Mouse (Mus musculus) lung, embryonic 16.5 days (tissue): ENCODE measurements around the gene Hist1h2ah. TPM values are rescaled to one million over a fixed set of nuclear protein-coding genes. Genes with fewer than 3 reads are reported as not detected.

Experiments used
- ATAC-seq: fragments of 200-750 bp; cut with Nextera tagmentation; 2 replicates; pipeline ENCODE4 v1.8.0; 2017; ENCODE audit warnings: low read depth, mild to moderate bottlenecking, moderate library complexity
- H3K27ac ChIP-seq: fragments of 300-500 bp; sonication (generic); 2 replicates; pipeline ENCODE4 v1.5.1; 2014; ENCODE audit warnings: mild to moderate bottlenecking, control low read depth, low read length
- H3K27me3 ChIP-seq: fragments of 300-500 bp; sonication (generic); 2 replicates; pipeline ENCODE4 v1.6.1; 2014; ENCODE audit warnings: low read depth, low read length, mixed read lengths; ENCODE audit not compliant: control insufficient read depth, insufficient read depth
- H3K36me3 ChIP-seq: fragments of 300-500 bp; sonication (generic); 2 replicates; pipeline ENCODE4 v1.6.1; 2014; ENCODE audit warnings: low read length; ENCODE audit not compliant: control insufficient read depth, insufficient read depth
- H3K4me1 ChIP-seq: fragments of 300-500 bp; sonication (generic); replicated peaks from 2 replicates; pipeline ENCODE4 v1.6.1; 2014; ENCODE audit warnings: low read length, mixed read lengths; ENCODE audit not compliant: control insufficient read depth, insufficient read depth
- H3K4me2 ChIP-seq: fragments of 300-500 bp; sonication (generic); 2 replicates; pipeline ENCODE4 v1.6.1; 2014; ENCODE audit warnings: low read depth, low read length, control low read depth
- H3K4me3 ChIP-seq: fragments of 300-500 bp; sonication (generic); 2 replicates; pipeline ENCODE4 v1.5.1; 2014; ENCODE audit warnings: mild to moderate bottlenecking, low read length, control low read depth
- H3K9ac ChIP-seq: fragments of 300-500 bp; sonication (generic); 2 replicates; pipeline ENCODE4 v1.6.1; 2014; ENCODE audit warnings: low read length, control low read depth
- H3K9me3 ChIP-seq: fragments of 300-500 bp; sonication (generic); 2 replicates; pipeline ENCODE4 v1.6.1; 2016; ENCODE audit warnings: low read length; ENCODE audit not compliant: control insufficient read depth
- WGBS: fragments of 180-500 bp; shearing (Covaris S2); extraction: QIAGEN DNeasy Blood & Tissue Kit; methylation state at CpG from one replicate; pipeline ENCODE4 v1.1.7; 2014; 5-methylcytosine and 5-hydroxymethylcytosine counted together
- polyA plus RNA-seq: library from polyadenylated mRNA; unstranded; fragments of >200 nt; fragmentation: Nextera tagmentation; extraction: Ambion mirVana; gene quantifications from 2 replicates; pipeline ENCODE4 v1.2.1, GENCODE M21; 2015

Gene Hist1h2ah
- polyA plus RNA-seq, 1 experiment from 2014 or later: 15.3 TPM

DNA sequence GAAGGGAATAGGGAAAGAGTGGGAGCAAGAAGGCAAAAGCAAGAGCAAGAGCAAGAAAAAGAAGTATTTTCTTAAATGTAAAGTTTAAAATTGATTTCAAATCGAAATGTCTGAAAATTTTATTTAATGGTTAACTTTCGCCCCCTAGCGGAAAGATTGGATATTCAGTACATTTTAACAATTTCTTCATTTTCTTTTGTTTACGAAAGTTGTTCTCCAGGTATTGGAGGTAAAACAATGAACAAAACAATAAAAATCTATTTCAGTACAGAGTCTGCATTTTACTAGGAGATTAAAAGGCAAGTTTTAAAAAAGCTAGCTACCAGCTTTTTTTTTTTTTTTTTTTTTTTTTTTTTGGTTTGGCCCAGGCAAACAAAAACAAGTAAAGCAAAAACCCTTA lies 4.9 kb downstream of the Hist1h2ah start:
- WGBS: 8% methylated on average over 4 of the region's 4 CpGs
- Histone ChIP-seq H3K4me3 (no peak overlapping the region), H3K27me3 (no peaks in the 10 kb centered on the region), H3K9me3 (no peaks in the 10 kb centered on the region), H3K4me1 (peaks cover 15% of the 10 kb centered on the region), H3K9ac (no peak overlapping the region), H3K36me3 (no peaks in the 10 kb centered on the region), H3K4me2 (no peak overlapping the region), H3K27ac (no peak overlapping the region)
- ATAC-seq: no peak

DNA sequence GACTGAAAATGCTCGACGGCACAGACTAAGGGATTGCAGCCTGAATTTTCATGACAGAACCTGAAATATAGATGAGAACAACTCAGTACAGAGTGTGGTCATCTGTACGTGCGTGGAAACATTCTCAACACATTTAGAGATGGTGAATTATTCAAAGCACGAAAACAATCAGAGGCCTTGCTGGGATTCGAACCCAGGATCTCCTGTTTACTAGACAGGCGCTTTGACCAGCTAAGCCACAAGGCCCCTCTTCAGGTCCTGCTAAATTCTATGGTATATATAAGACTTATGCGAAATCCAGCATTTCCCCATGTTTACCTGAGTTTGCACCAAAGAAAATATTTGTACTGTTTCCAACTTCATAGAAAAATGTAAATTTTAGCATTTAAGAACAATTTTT lies 5.4 kb downstream of the Hist1h2ah start:
- Histone ChIP-seq H3K9me3 (no peaks in the 10 kb centered on the region), H3K4me3 (no peak overlapping the region), H3K4me1 (peaks cover 15% of the 10 kb centered on the region), H3K36me3 (no peaks in the 10 kb centered on the region), H3K27me3 (no peaks in the 10 kb centered on the region), H3K4me2 (peak overlapping the region; percentile 65; the same call in 1 of the 2 replicates), H3K27ac (no peak overlapping the region), H3K9ac (no peak overlapping the region)
- 42% methylated on average over 8 of the region's 8 CpGs for WGBS
- no peak for ATAC-seq

DNA sequence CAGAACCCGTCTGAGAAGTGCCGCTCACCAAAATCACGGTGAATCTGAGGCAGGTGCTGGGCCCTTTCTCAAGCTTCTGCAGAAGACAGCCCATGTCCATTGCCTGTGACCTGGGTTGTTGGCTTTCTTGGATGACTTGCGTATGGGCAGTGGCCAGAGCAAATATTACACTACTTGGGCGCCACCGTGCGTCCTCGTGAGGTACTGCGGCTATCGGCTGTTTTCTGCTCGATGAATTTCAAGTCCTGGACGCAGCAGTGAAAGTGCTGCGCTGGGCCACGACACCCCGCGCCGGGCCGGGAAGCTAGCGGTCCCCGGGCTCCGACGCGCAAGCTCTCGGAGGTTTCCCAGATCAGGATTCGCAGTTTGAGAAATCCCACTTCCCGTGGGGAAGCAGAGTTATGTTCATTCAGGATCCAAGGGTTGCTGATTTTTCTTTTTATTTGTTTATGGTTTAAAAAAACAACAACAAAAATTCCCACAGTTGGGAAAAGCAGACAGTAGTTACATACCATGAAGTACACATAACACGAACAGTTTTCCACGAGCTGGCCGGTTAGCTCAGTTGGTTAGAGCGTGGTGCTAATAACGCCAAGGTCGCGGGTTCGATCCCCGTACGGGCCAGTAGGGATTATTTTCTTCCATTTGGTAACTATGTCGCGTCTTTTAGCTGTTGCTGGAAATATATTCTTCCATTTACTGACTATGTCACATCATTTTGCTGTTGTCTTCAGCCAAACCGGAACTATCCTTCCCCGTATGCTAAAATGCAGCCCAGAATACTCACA lies 6.5 kb downstream of the Hist1h2ah start:
- Histone ChIP-seq H3K9ac (peak overlapping the region; percentile 70), H3K27me3 (no peaks in the 10 kb centered on the region), H3K4me3 (peak overlapping the region; percentile 62), H3K27ac (peak overlapping the region; percentile 90), H3K4me2 (peak overlapping the region; percentile 65), H3K36me3 (no peaks in the 10 kb centered on the region), H3K4me1 (peaks cover 6% of the 10 kb centered on the region), H3K9me3 (no peaks in the 10 kb centered on the region)
- peak; percentile 84 for ATAC-seq
- WGBS: under 1% methylated on average over 40 of the region's 40 CpGs

GRCm38 (mm10) chr13:22026058-22027031 lies 9.0 kb downstream of the Hist1h2ah start:
- ATAC-seq: no peak
- Histone ChIP-seq H3K4me1 (peaks cover 6% of the 10 kb centered on the region; the same call in 1 of the 2 replicates), H3K4me2 (peak overlapping the region; percentile 71), H3K9ac (peak overlapping the region; percentile 61), H3K27me3 (no peaks in the 10 kb centered on the region), H3K36me3 (no peaks in the 10 kb centered on the region), H3K27ac (peak overlapping the region; percentile 56), H3K4me3 (peak overlapping the region; percentile 53), H3K9me3 (no peaks in the 10 kb centered on the region)
- under 1% methylated on average over 35 of the region's 35 CpGs for WGBS

- H3K27ac ChIP-seq: peak overlapping the region; percentile 49
- peak overlapping the region; percentile 65 for H3K9ac ChIP-seq
- H3K9me3 ChIP-seq: no peaks in the 10 kb centered on the region
- H3K4me2 ChIP-seq: peak overlapping the region; percentile 87
- peaks cover 8% of the 10 kb centered on the region; the same call in 1 of the 2 replicates for H3K4me1 ChIP-seq
- under 1% methylated on average over 9 of the region's 9 CpGs for WGBS
- H3K36me3 ChIP-seq: no peaks in the 10 kb centered on the region
- peak overlapping the region; percentile 46 for H3K4me3 ChIP-seq
- ATAC-seq: peak; percentile 73
- H3K27me3 ChIP-seq: no peaks in the 10 kb centered on the region; the same call in 1 of the 2 replicates
Observed at GRCm38 (mm10) chr13:22022241-22022640, 13.1 kb downstream of the Hist1h2ah start.

DNA sequence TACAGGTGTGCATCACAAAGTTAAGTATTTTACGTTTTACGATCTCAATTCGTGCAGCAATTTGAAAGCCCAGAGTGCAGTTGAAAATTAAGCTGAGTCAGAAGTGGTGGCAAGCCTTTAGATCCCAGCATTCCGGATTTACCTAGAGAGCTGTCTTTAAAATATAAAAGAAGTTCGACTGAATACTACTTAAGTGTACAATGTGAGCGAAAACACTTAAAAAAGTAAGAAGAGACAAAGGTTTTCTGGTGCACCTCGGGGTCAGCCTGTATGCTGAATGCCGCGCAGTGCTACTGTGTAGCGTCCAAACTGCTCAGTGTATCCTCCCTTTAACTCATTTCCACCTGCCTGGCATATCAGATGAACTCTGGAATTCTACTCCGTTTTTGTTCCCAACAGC lies 13.8 kb downstream of the Hist1h2ah start:
- Histone ChIP-seq H3K9me3 (no peaks in the 10 kb centered on the region), H3K9ac (peak overlapping the region; percentile 65), H3K27me3 (no peaks in the 10 kb centered on the region; the same call in 1 of the 2 replicates), H3K36me3 (no peaks in the 10 kb centered on the region), H3K4me1 (peaks cover 8% of the 10 kb centered on the region; the same call in 1 of the 2 replicates), H3K4me3 (peak overlapping the region; percentile 46), H3K27ac (peak overlapping the region; percentile 49), H3K4me2 (peak overlapping the region; percentile 87)
- under 1% methylated on average over 11 of the region's 11 CpGs for WGBS
- ATAC-seq: no peak; the same call in 1 of the 2 replicates

GRCm38 (mm10) chr13:22020901-22021339 lies 14.4 kb downstream of the Hist1h2ah start:
- no peaks in the 10 kb centered on the region for H3K9me3 ChIP-seq
- peaks cover 9% of the 10 kb centered on the region; the same call in 1 of the 2 replicates for H3K4me1 ChIP-seq
- no peaks in the 10 kb centered on the region for H3K36me3 ChIP-seq
- peak overlapping the region; percentile 87 for H3K4me2 ChIP-seq
- WGBS: under 1% methylated on average over 8 of the region's 8 CpGs
- peak; percentile 68 for ATAC-seq
- no peaks in the 10 kb centered on the region; the same call in 1 of the 2 replicates for H3K27me3 ChIP-seq
- H3K4me3 ChIP-seq: peak overlapping the region; percentile 46
- peak overlapping the region; percentile 65 for H3K9ac ChIP-seq
- H3K27ac ChIP-seq: peak overlapping the region; percentile 49; the same call in 1 of the 2 replicates

- ATAC-seq: peak; percentile 44; the same call in 1 of the 2 replicates
- under 1% methylated on average over 44 of the region's 44 CpGs for WGBS
- H3K4me2 ChIP-seq: peak overlapping the region; percentile 87
Observed at GRCm38 (mm10) chr13:22019934-22020835, 15.2 kb downstream of the Hist1h2ah start.

More at GRCm38 (mm10) chr13:22019934-22020835, 15.2 kb downstream of the Hist1h2ah start:
- Histone ChIP-seq H3K4me3 (peak overlapping the region; percentile 46), H3K4me1 (peaks cover 7% of the 10 kb centered on the region; the same call in 1 of the 2 replicates), H3K27me3 (peaks cover 3% of the 10 kb centered on the region), H3K9me3 (peaks cover 3% of the 10 kb centered on the region; the same call in 1 of the 2 replicates), H3K36me3 (no peaks in the 10 kb centered on the region), H3K27ac (no peak overlapping the region), H3K9ac (peak overlapping the region; percentile 29)
